In genomic region chr16:63760112-63760511, GRCm38 (mm10) we compare ENCODE assay signal across 27 mouse cellular contexts.
"Had no signal": no experiment of that assay in that cellular context is flagged by ENCODE, and none has a peak within 500 bp of the region (broad histone marks: within the 10 kb centered on the region; RNA-seq: fewer than 3 reads in every experiment).

No protein-coding gene starts in this region.

- H3K9me3 ChIP-seq: embryonic facial prominence, embryonic 10.5 days; embryonic facial prominence, embryonic 12.5 days; embryonic facial prominence, embryonic 13.5 days; embryonic facial prominence, embryonic 15.5 days; forebrain, embryonic 10.5 days; forebrain, embryonic 12.5 days; forebrain, embryonic 13.5 days; forebrain, embryonic 15.5 days had no signal

- ATAC-seq: forebrain, embryonic 13.5 days; forebrain, embryonic 15.5 days; forebrain, embryonic 16.5 days; forebrain, postnatal 0 days had no signal

- H3K36me3 ChIP-seq: embryonic facial prominence, embryonic 10.5 days; embryonic facial prominence, embryonic 12.5 days; embryonic facial prominence, embryonic 13.5 days; embryonic facial prominence, embryonic 15.5 days; forebrain, embryonic 10.5 days; forebrain, embryonic 12.5 days; forebrain, embryonic 15.5 days had no signal

- H3K4me3 ChIP-seq: embryonic facial prominence, embryonic 10.5 days; embryonic facial prominence, embryonic 12.5 days; embryonic facial prominence, embryonic 13.5 days; embryonic facial prominence, embryonic 15.5 days; erythroblast, embryonic 14.5 days; forebrain, embryonic 10.5 days; forebrain, embryonic 12.5 days; forebrain, embryonic 13.5 days; forebrain, embryonic 15.5 days; gastrocnemius, adult 2 months had no signal

- H3K4me1 ChIP-seq: embryonic facial prominence, embryonic 12.5 days; embryonic facial prominence, embryonic 13.5 days; embryonic facial prominence, embryonic 15.5 days had no signal

- DNase-seq: cerebellum, adult 2 months; cerebellum, adult 8-10 months; cerebellum, adult 9-10 months; cerebellum, adult 9-11 months; cerebellum, postnatal 10 days; cerebellum, postnatal 14 days; cerebellum, postnatal 25 days; cerebellum, postnatal 36 days; embryo, embryonic 11 days; forebrain, postnatal 0 days; gastrocnemius, adult 2 months; gastrocnemius, postnatal 10 days; gastrocnemius, postnatal 14 days; gastrocnemius, postnatal 25 days; gastrocnemius, postnatal 36 days; heart, adult 11 months; heart, adult 18-20 months had no signal

- H3K27ac ChIP-seq: embryonic facial prominence, embryonic 10.5 days; embryonic facial prominence, embryonic 12.5 days; embryonic facial prominence, embryonic 13.5 days; embryonic facial prominence, embryonic 15.5 days; forebrain, embryonic 10.5 days; forebrain, embryonic 12.5 days; forebrain, embryonic 13.5 days; forebrain, embryonic 15.5 days; gastrocnemius, adult 2 months had no signal

- H3K27me3 ChIP-seq: embryonic facial prominence, embryonic 12.5 days; embryonic facial prominence, embryonic 13.5 days; embryonic facial prominence, embryonic 15.5 days; forebrain, embryonic 12.5 days; forebrain, embryonic 13.5 days; forebrain, embryonic 15.5 days had no signal

- H3K9ac ChIP-seq: embryonic facial prominence, embryonic 12.5 days; embryonic facial prominence, embryonic 13.5 days; embryonic facial prominence, embryonic 15.5 days; forebrain, embryonic 12.5 days; forebrain, embryonic 13.5 days; forebrain, embryonic 15.5 days; forebrain, postnatal 0 days had no signal

- H3K4me2 ChIP-seq: embryonic facial prominence, embryonic 12.5 days; embryonic facial prominence, embryonic 13.5 days; embryonic facial prominence, embryonic 15.5 days; forebrain, embryonic 12.5 days; forebrain, embryonic 13.5 days; forebrain, embryonic 15.5 days had no signal
